Mouse (Mus musculus) ES-E14 (cell line): Measurements from ENCODE around the gene Ubtd2. TPM values are rescaled to one million over a fixed set of nuclear protein-coding genes. Genes with fewer than 3 reads are reported as not detected.

Source experiments
- DNase-seq: peaks from one replicate; pipeline ENCODE4 v3.0.0-alpha.2; 2013; ENCODE audit warnings: low read depth, low spot score
- H3K27ac ChIP-seq: 2 replicates; pipeline ENCODE4 v1.5.1; 2012; ENCODE audit warnings: low read depth, mild to moderate bottlenecking, low read length, moderate library complexity, mixed read lengths; ENCODE audit not compliant: poor library complexity, insufficient read depth, severe bottlenecking
- H3K36me3 ChIP-seq: 2 replicates; pipeline ENCODE4 v1.6.1; 2012; ENCODE audit warnings: mild to moderate bottlenecking, low read length, moderate library complexity, mixed read lengths; ENCODE audit not compliant: control insufficient read depth, poor library complexity, insufficient read depth, severe bottlenecking
- H3K4me1 ChIP-seq, 2 experiments: fragments of 150-350 bp in 1 of 2; sonication (generic) in 1 of 2; 2 replicates each; pipeline ENCODE4 v1.6.1; 2012; ENCODE audit warnings: low read length in 2 of 2, mild to moderate bottlenecking in 1 of 2, mixed read lengths in 1 of 2; ENCODE audit not compliant: control insufficient read depth in 2 of 2, insufficient read depth in 2 of 2, poor library complexity in 1 of 2
- H3K4me3 ChIP-seq, 2 experiments: fragments of 150-350 bp in 1 of 2; sonication (generic) in 1 of 2; 2 replicates each; pipeline ENCODE4 v1.5.1; 2012; ENCODE audit warnings: low read length in 2 of 2, low read depth in 1 of 2, mild to moderate bottlenecking in 1 of 2, mixed read lengths in 1 of 2; ENCODE audit not compliant: insufficient read depth in 1 of 2, poor library complexity in 1 of 2, severe bottlenecking in 1 of 2
- H3K9ac ChIP-seq: 2 replicates; pipeline ENCODE4 v1.6.1; 2012; ENCODE audit warnings: low read depth, mild to moderate bottlenecking, low read length, mixed read lengths; ENCODE audit not compliant: poor library complexity, insufficient read depth, severe bottlenecking
- H3K9me3 ChIP-seq: fragments of 150-350 bp; sonication (generic); 2 replicates; pipeline ENCODE4 v1.6.1; 2012; ENCODE audit warnings: low read depth, mild to moderate bottlenecking, low read length; ENCODE audit not compliant: control insufficient read depth, insufficient read depth
- CHD2 ChIP-seq: IDR thresholded peaks from 2 replicates; pipeline ENCODE4 v1.6.1; 2014; ENCODE audit warnings: mild to moderate bottlenecking, low read depth, low read length, inconsistent platforms
- HCFC1 ChIP-seq: IDR thresholded peaks from 2 replicates; pipeline ENCODE4 v1.6.1; 2012; ENCODE audit warnings: low read length, inconsistent platforms, borderline replicate concordance; ENCODE audit not compliant: insufficient read depth
- MAFK ChIP-seq: IDR thresholded peaks from 2 replicates; pipeline ENCODE4 v1.6.1; 2014; ENCODE audit warnings: mild to moderate bottlenecking, low read depth, low read length, inconsistent platforms; ENCODE audit not compliant: insufficient read depth
- ZC3H11A ChIP-seq: IDR thresholded peaks from 2 replicates; pipeline ENCODE4 v1.6.1; 2012; ENCODE audit warnings: low read depth, mild to moderate bottlenecking, inconsistent platforms, low read length, borderline replicate concordance
- ZNF384 ChIP-seq: IDR thresholded peaks from 2 replicates; pipeline ENCODE4 v1.6.1; 2012; ENCODE audit warnings: low read depth, low read length, inconsistent platforms
- in situ Hi-C, 2 experiments: fragments of 600-800 bp; cut with MboI; formaldehyde crosslinking; loops; one replicate each; pipeline ENCODE4 v1.15.1; 2025; ENCODE audit warnings: low sequenced_read_pairs in 2 of 2, inconsistent platforms in 1 of 2; ENCODE audit not compliant: unreplicated experiment in 2 of 2
- total RNA-seq: library from RNA; depleted of rRNA; stranded (reverse); fragments of 300-350 nt; gene quantifications from 2 replicates; pipeline ENCODE4 v1.2.3, GENCODE M21; 2012

Gene Ubtd2
- total RNA-seq, 1 experiment: 18.3 TPM

DNA sequence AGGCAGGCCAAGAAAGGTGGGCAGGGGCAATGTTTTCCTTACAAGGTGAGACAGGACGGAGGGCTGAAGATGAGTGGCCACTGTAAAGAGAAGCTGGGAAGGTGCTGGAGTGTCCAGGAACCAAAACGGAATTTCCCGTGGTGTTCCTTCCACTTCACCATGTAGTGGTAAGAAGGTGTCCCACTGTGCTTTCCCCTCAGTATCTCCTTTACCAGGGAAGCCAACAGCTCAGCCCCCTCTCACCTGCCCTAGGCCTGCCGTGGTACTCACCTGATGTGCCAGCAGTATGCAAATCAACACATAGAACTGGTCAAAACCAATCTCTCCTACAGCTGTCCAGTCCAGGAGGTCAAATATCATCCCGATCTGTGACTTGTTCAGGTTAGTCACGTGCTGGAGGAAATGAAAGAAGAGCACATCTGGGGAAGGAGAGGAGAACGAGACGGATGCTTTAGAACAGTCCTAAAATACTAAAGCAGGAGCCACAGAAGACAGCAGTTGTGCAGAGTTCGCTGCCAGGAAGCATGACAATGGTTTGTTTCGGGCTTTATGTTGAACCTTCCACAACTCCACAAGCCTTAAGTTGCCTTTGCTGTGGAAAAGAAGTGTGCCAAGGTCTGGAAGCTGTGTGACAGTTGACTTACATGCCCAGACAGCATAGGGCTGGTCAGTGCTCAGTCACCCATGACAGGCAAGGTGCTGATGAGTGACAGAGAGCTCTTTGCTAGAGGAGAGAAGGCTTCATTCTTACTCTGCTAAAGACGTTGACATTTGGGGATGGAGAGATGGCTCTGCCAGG, 69.2 kb downstream of the Ubtd2 start:
- no peaks in the 10 kb centered on the region for H3K9me3 ChIP-seq
- no peak overlapping the region for H3K27ac ChIP-seq
- no peak overlapping the region for H3K9ac ChIP-seq
- TF ChIP-seq ZC3H11A (no peak), ZNF384 (no peak), CHD2 (no peak), MAFK (no peak), HCFC1 (no peak)
- no peak for DNase-seq
- no peaks in the 10 kb centered on the region for H3K4me1 ChIP-seq
- H3K36me3 ChIP-seq: no peaks in the 10 kb centered on the region
- in situ Hi-C loops: no loop called here
- H3K4me3 ChIP-seq: no peak overlapping the region

DNA sequence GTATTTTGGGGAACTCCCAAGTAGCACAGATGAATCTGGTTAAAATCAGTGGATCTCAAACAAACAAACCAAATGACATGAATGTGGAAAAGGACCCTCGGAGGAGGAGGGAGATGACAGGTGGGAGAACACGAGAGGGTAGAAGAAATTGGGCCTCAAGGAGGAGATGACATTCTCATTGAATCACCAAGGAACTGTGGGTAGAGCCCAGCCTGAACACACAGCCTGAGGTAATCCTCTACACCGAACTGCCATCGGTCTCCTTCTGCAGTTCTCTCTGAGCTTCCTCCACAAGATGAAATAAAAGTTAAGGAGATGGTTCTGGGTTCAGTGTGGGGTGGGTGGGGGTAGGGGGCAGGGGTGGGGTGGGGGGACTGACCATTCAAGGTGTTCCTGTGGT, 71.8 kb downstream of the Ubtd2 start:
- in situ Hi-C loops: no loop called here
- no peak overlapping the region for H3K27ac ChIP-seq
- no peak overlapping the region for H3K4me3 ChIP-seq
- H3K36me3 ChIP-seq: no peaks in the 10 kb centered on the region
- no peak for DNase-seq
- no peak overlapping the region for H3K9ac ChIP-seq
- no peaks in the 10 kb centered on the region for H3K4me1 ChIP-seq
- no peak for TF ChIP-seq CHD2
- no peak for TF ChIP-seq MAFK
- TF ChIP-seq HCFC1: no peak
- no peak for TF ChIP-seq ZC3H11A
- no peak for TF ChIP-seq ZNF384
- H3K9me3 ChIP-seq: no peaks in the 10 kb centered on the region

DNA sequence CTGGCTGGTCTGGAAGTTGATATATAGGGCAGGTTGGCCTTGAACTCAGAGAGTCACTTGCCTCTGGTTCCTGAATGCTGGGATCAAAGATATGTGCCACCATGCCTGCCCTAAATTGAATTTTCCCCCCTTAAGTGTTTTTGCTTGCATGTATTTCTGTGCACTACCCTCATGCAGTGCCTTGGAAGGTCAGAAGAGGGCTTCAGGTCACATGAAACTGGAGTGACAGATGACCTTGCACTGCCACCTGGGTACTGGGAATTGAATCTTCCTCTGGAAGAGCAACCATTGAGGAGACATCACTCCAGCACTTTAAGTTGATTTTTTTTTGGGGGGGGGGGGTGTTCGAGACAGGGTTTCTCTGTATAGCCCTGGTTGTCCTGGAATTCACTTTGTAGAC, 75.0 kb downstream of the Ubtd2 start:
- Histone ChIP-seq H3K9me3 (no peaks in the 10 kb centered on the region), H3K36me3 (no peaks in the 10 kb centered on the region), H3K4me3 (no peak overlapping the region), H3K4me1 (peaks cover 3% of the 10 kb centered on the region in 2 experiments; a peak in 2 of 4 replicates), H3K27ac (no peak overlapping the region), H3K9ac (no peak overlapping the region)
- no peak for DNase-seq
- in situ Hi-C loops: no loop called here
- TF ChIP-seq MAFK (no peak), CHD2 (no peak), HCFC1 (no peak), ZNF384 (no peak), ZC3H11A (no peak)

DNA sequence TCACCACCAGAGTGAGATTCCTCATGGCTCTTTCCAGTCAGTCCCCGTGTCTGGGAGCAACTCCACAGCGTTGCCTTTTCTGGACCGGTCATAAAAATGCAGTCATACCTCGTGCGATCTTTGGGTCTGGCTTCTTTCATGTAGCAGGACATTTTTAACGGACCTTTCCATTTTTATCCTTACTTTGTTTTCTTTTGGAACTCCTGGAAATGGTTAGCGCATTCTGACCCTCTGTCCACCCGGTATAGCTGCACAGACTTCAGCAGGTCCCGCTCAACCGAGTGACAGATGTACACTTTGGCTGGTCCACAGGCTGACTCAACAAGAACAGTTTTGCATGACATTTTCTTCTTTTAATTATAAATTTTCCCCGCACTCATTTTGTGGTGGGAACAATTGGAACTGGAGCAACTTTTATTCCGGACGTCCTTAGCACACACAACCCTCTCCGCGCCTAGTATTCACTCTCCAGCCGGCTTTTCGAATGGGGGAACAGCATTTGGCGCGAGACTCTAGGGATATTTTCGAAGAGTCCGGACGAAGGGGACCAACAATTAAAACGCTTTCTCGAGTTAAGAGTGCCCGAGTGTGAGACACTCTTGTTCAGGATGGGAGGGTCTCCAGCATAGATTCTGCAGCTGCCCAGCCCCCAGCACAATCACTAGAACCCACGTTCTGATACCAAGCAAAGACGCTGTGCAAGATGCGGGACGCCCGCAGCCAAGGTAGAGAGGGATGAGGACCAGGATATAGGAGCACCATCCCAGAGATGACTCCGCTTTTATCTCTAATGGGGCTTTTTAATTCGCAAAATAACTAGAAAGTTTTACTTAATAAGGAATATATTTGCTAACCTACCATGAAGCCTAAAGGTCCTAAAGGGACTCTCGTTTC, 76.9 kb downstream of the Ubtd2 start, which contains the start of gene Efcab9:
Gene Efcab9, minus strand, starts transcription at position 211 of the 894 bp plus-strand sequence.
- peak within 1 kb of the TSS; percentile 77 for H3K9ac ChIP-seq
- peaks cover 3 to 6% of the 10 kb centered on the region in 2 experiments; a peak in 2 of 4 replicates for H3K4me1 ChIP-seq
- H3K4me3 ChIP-seq: peak within 1 kb of the TSS; percentile 72 to 94
- TF ChIP-seq ZC3H11A (no peak), HCFC1 (no peak), MAFK (no peak), CHD2 (no peak), ZNF384 (no peak)
- H3K36me3 ChIP-seq: no peaks in the 10 kb centered on the region
- H3K27ac ChIP-seq: no peak within 1 kb of the TSS
- DNase-seq: no peak
- H3K9me3 ChIP-seq: no peaks in the 10 kb centered on the region
- in situ Hi-C loops: no loop called here
